ENCODE assay signal across 13 mouse cellular contexts in genomic region chr2:152409781-152410180, GRCm38 (mm10). TPM values are rescaled to one million over a fixed set of nuclear protein-coding genes. Genes with fewer than 3 reads are reported as not detected.
DNase-seq lines count a peak whose midpoint lies in the region; ATAC-seq and TF ChIP-seq lines count a peak whose summit lies in the region.
"Had no signal": no experiment of that assay in that cellular context is flagged by ENCODE, and none has a peak within 500 bp of the region (broad histone marks: within the 10 kb centered on the region; RNA-seq: fewer than 3 reads in every experiment).

No protein-coding gene starts in this region.

- DNase-seq in forebrain, embryonic 11.5 days (ENCODE audit: low spot score) = no peak
- DNase-seq in forebrain, postnatal 0 days = no peak
- no peak for DNase-seq in kidney, postnatal 0 days (ENCODE audit: low spot score)
- no peak for DNase-seq in kidney, postnatal 14 days
- no peak for DNase-seq in embryonic facial prominence, embryonic 14.5 days (ENCODE audit: low spot score)
- no peak for DNase-seq in B cell, adult 2 months
- DNase-seq in embryo, embryonic 9.5 days (ENCODE audit: extremely low spot score) = no peak
- DNase-seq: gastrocnemius, postnatal 36 days had no signal

- H3K27ac ChIP-seq in forebrain, embryonic 11.5 days (ENCODE audit: low read depth, low read length) = peak overlapping the region; percentile 98
- H3K27ac ChIP-seq in forebrain, postnatal 0 days (ENCODE audit: low read depth, low read length) = no peak overlapping the region
- H3K27ac ChIP-seq in kidney, postnatal 0 days = peak overlapping the region; percentile 99
- H3K27ac ChIP-seq in embryonic facial prominence, embryonic 14.5 days (replicated peaks; ENCODE audit: low read depth, low read length) = peak overlapping the region; percentile 95
- peak overlapping the region; percentile 91; the same call in 1 of the 2 replicates for H3K27ac ChIP-seq in midbrain, embryonic 15.5 days

- H3K27me3 ChIP-seq in forebrain, embryonic 11.5 days (ENCODE audit: control insufficient read depth, insufficient read depth, low read length) = no peaks in the 10 kb centered on the region
- H3K27me3 ChIP-seq in forebrain, postnatal 0 days (ENCODE audit: insufficient read depth, low read length) = no peaks in the 10 kb centered on the region
- H3K27me3 ChIP-seq in kidney, postnatal 0 days (ENCODE audit: insufficient read depth, low read length) = no peaks in the 10 kb centered on the region
- no peaks in the 10 kb centered on the region for H3K27me3 ChIP-seq in embryonic facial prominence, embryonic 14.5 days (replicated peaks; ENCODE audit: control insufficient read depth, insufficient read depth, low read length)
- no peaks in the 10 kb centered on the region for H3K27me3 ChIP-seq in midbrain, embryonic 15.5 days (replicated peaks)

- no peak for ATAC-seq in forebrain, embryonic 11.5 days (replicated peaks; ENCODE audit: low FRiP score)
- ATAC-seq in forebrain, postnatal 0 days = no peak
- ATAC-seq in kidney, postnatal 0 days (replicated peaks; ENCODE audit: low FRiP score, low read depth) = no peak
- ATAC-seq in embryonic facial prominence, embryonic 14.5 days (ENCODE audit: low read depth) = no peak
- ATAC-seq in midbrain, embryonic 15.5 days (replicated peaks) = no peak

- no peak overlapping the region for H3K9ac ChIP-seq in forebrain, embryonic 11.5 days (ENCODE audit: low read length)
- H3K9ac ChIP-seq in forebrain, postnatal 0 days = no peak overlapping the region
- H3K9ac ChIP-seq in kidney, postnatal 0 days (ENCODE audit: low read depth, low read length) = no peak overlapping the region
- H3K9ac ChIP-seq in embryonic facial prominence, embryonic 14.5 days (ENCODE audit: low read depth, low read length) = no peak overlapping the region
- H3K9ac ChIP-seq in midbrain, embryonic 15.5 days = no peak overlapping the region

- no peaks in the 10 kb centered on the region for H3K36me3 ChIP-seq in forebrain, embryonic 11.5 days (ENCODE audit: control insufficient read depth, insufficient read depth, low read length)
- H3K36me3 ChIP-seq in forebrain, postnatal 0 days (ENCODE audit: insufficient read depth) = no peaks in the 10 kb centered on the region
- H3K36me3 ChIP-seq in kidney, postnatal 0 days (ENCODE audit: insufficient read depth, low read length) = no peaks in the 10 kb centered on the region
- H3K36me3 ChIP-seq in embryonic facial prominence, embryonic 14.5 days (ENCODE audit: control insufficient read depth, insufficient read depth, low read length) = no peaks in the 10 kb centered on the region
- H3K36me3 ChIP-seq in midbrain, embryonic 15.5 days (replicated peaks) = no peaks in the 10 kb centered on the region

- no peaks in the 10 kb centered on the region for H3K9me3 ChIP-seq in forebrain, embryonic 11.5 days (ENCODE audit: control insufficient read depth, low read length)
- H3K9me3 ChIP-seq in forebrain, postnatal 0 days (ENCODE audit: low read length) = no peaks in the 10 kb centered on the region
- H3K9me3 ChIP-seq in kidney, postnatal 0 days (replicated peaks; ENCODE audit: low read length) = no peaks in the 10 kb centered on the region
- no peaks in the 10 kb centered on the region for H3K9me3 ChIP-seq in embryonic facial prominence, embryonic 14.5 days (ENCODE audit: control insufficient read depth, low read length)
- H3K9me3 ChIP-seq in midbrain, embryonic 15.5 days = no peaks in the 10 kb centered on the region

- no peak for TF ChIP-seq CTCF in forebrain, postnatal 0 days (IDR thresholded peaks at IDR 0.05; ENCODE audit: low read depth)
- no peak for TF ChIP-seq CTCF in kidney, postnatal 0 days (IDR thresholded peaks at IDR 0.05; ENCODE audit: low read depth)

- 73% methylated on average over 6 of the region's 6 CpGs for WGBS in forebrain, embryonic 11.5 days
- 84% methylated on average over 6 of the region's 6 CpGs for WGBS in forebrain, postnatal 0 days
- WGBS in kidney, postnatal 0 days = 57% methylated on average over 6 of the region's 6 CpGs
- WGBS in embryonic facial prominence, embryonic 14.5 days = 77% methylated on average over 6 of the region's 6 CpGs
- WGBS in midbrain, embryonic 15.5 days = 77% methylated on average over 6 of the region's 6 CpGs

- H3K4me3 ChIP-seq in forebrain, embryonic 11.5 days (ENCODE audit: low read depth, low read length) = no peak overlapping the region
- H3K4me3 ChIP-seq in forebrain, postnatal 0 days (ENCODE audit: low read depth, low read length) = no peak overlapping the region
- H3K4me3 ChIP-seq in kidney, postnatal 0 days (replicated peaks; ENCODE audit: low read depth, low read length) = no peak overlapping the region
- H3K4me3 ChIP-seq in embryonic facial prominence, embryonic 14.5 days (ENCODE audit: low read depth, low read length) = no peak overlapping the region
- no peak overlapping the region for H3K4me3 ChIP-seq in midbrain, embryonic 15.5 days

- H3K4me1 ChIP-seq in forebrain, embryonic 11.5 days (replicated peaks; ENCODE audit: control insufficient read depth, insufficient read depth, low read length) = peaks cover 29% of the 10 kb centered on the region
- H3K4me1 ChIP-seq in forebrain, postnatal 0 days (ENCODE audit: insufficient read depth) = peaks cover 18% of the 10 kb centered on the region
- H3K4me1 ChIP-seq in kidney, postnatal 0 days (replicated peaks; ENCODE audit: insufficient read depth, low read length) = peaks cover 28% of the 10 kb centered on the region
- H3K4me1 ChIP-seq in embryonic facial prominence, embryonic 14.5 days (ENCODE audit: control insufficient read depth, insufficient read depth, low read length) = peaks cover 31% of the 10 kb centered on the region; the same call in 1 of the 2 replicates
- peaks cover 55% of the 10 kb centered on the region for H3K4me1 ChIP-seq in midbrain, embryonic 15.5 days

- no peak overlapping the region for H3K4me2 ChIP-seq in forebrain, embryonic 11.5 days (ENCODE audit: low read depth, low read length, severe bottlenecking)
- H3K4me2 ChIP-seq in forebrain, postnatal 0 days (ENCODE audit: low read depth) = no peak overlapping the region
- H3K4me2 ChIP-seq in kidney, postnatal 0 days (ENCODE audit: low read length) = no peak overlapping the region
- H3K4me2 ChIP-seq in embryonic facial prominence, embryonic 14.5 days (ENCODE audit: low read depth, low read length) = no peak overlapping the region
- H3K4me2 ChIP-seq in midbrain, embryonic 15.5 days = no peak overlapping the region

RNA-seq across cellular contexts. Expression of gene Zcchc3, which starts 5.0 kb away (rescaled TPM):
- polyA plus RNA-seq in forebrain, embryonic 11.5 days (2014; fragmentation: Nextera tagmentation; extraction: Ambion mirVana) = 59.4 and 63.9 TPM in 2 replicates
- total RNA-seq in forebrain, postnatal 0 days (2014; rRNA removed) = 10.5 and 16.4 TPM in 2 replicates
- polyA plus RNA-seq in forebrain, postnatal 0 days (2015; fragmentation: Nextera tagmentation; extraction: Ambion mirVana) = 13.5 and 15.4 TPM in 2 replicates
- polyA plus RNA-seq in kidney, postnatal 0 days (2015; fragmentation: Nextera tagmentation; extraction: Ambion mirVana) = 28.3 and 31.0 TPM in 2 replicates
- polyA plus RNA-seq in embryonic facial prominence, embryonic 14.5 days (2014; fragmentation: Nextera tagmentation; extraction: Ambion mirVana) = 29.5 and 36.4 TPM in 2 replicates
- polyA plus RNA-seq in midbrain, embryonic 15.5 days (2015; fragmentation: Nextera tagmentation; extraction: Ambion mirVana) = 18.0 and 20.2 TPM in 2 replicates
- polyA plus RNA-seq: C2C12 had no signal

RNA-seq across cellular contexts. Expression of gene 6820408C15Rik, which starts 5.6 kb away (rescaled TPM):
- polyA plus RNA-seq in forebrain, embryonic 11.5 days (2014; fragmentation: Nextera tagmentation; extraction: Ambion mirVana) = 0.41 and 0.79 TPM in 2 replicates
- total RNA-seq in forebrain, postnatal 0 days (2014; rRNA removed) = 2.3 and 5.0 TPM in 2 replicates
- polyA plus RNA-seq in forebrain, postnatal 0 days (2015; fragmentation: Nextera tagmentation; extraction: Ambion mirVana) = 5.6 and 6.4 TPM in 2 replicates
- polyA plus RNA-seq in kidney, postnatal 0 days (2015; fragmentation: Nextera tagmentation; extraction: Ambion mirVana) = 0.76 and 0.92 TPM in 2 replicates
- 0.87 and 5.1 TPM in 2 replicates for polyA plus RNA-seq in embryonic facial prominence, embryonic 14.5 days (2014; fragmentation: Nextera tagmentation; extraction: Ambion mirVana)
- polyA plus RNA-seq in midbrain, embryonic 15.5 days (2015; fragmentation: Nextera tagmentation; extraction: Ambion mirVana) = 1.9 and 2.5 TPM in 2 replicates
- total RNA-seq: gastrocnemius, postnatal 36 days; neutrophil, adult 5-6 weeks had no signal

RNA-seq across cellular contexts. Expression of gene Sox12, which starts 11.9 kb away (rescaled TPM):
- 20.4 and 22.9 TPM in 2 replicates for polyA plus RNA-seq in forebrain, embryonic 11.5 days (2014; fragmentation: Nextera tagmentation; extraction: Ambion mirVana)
- total RNA-seq in forebrain, postnatal 0 days (2014; rRNA removed) = 47.1 and 47.8 TPM in 2 replicates
- 10.0 and 11.9 TPM in 2 replicates for polyA plus RNA-seq in forebrain, postnatal 0 days (2015; fragmentation: Nextera tagmentation; extraction: Ambion mirVana)
- polyA plus RNA-seq in kidney, postnatal 0 days (2015; fragmentation: Nextera tagmentation; extraction: Ambion mirVana) = 8.2 and 9.2 TPM in 2 replicates
- 10.4 and 11.4 TPM in 2 replicates for polyA plus RNA-seq in embryonic facial prominence, embryonic 14.5 days (2014; fragmentation: Nextera tagmentation; extraction: Ambion mirVana)
- 15.4 and 17.0 TPM in 2 replicates for polyA plus RNA-seq in midbrain, embryonic 15.5 days (2015; fragmentation: Nextera tagmentation; extraction: Ambion mirVana)

RNA-seq across cellular contexts. Expression of gene Nrsn2, which starts 33.3 kb away (rescaled TPM):
- polyA plus RNA-seq in forebrain, embryonic 11.5 days (2014; fragmentation: Nextera tagmentation; extraction: Ambion mirVana) = 6.3 and 7.6 TPM in 2 replicates
- total RNA-seq in forebrain, postnatal 0 days (2014; rRNA removed) = 30.9 and 43.7 TPM in 2 replicates
- polyA plus RNA-seq in forebrain, postnatal 0 days (2015; fragmentation: Nextera tagmentation; extraction: Ambion mirVana) = 32.0 and 52.1 TPM in 2 replicates
- polyA plus RNA-seq in kidney, postnatal 0 days (2015; fragmentation: Nextera tagmentation; extraction: Ambion mirVana) = 0.60 and 0.68 TPM in 2 replicates
- polyA plus RNA-seq in embryonic facial prominence, embryonic 14.5 days (2014; fragmentation: Nextera tagmentation; extraction: Ambion mirVana) = 2.5 and 2.7 TPM in 2 replicates
- polyA plus RNA-seq in midbrain, embryonic 15.5 days (2015; fragmentation: Nextera tagmentation; extraction: Ambion mirVana) = 49.4 and 51.0 TPM in 2 replicates
- total RNA-seq: gastrocnemius, postnatal 36 days; neutrophil, adult 5-6 weeks had no signal
- polyA plus RNA-seq: C2C12; liver, embryonic 16.5 days had no signal

RNA-seq across cellular contexts. Expression of gene Defb23, which starts 54.6 kb away (rescaled TPM):
- not detected in 2 replicates for polyA plus RNA-seq in forebrain, embryonic 11.5 days (2014; fragmentation: Nextera tagmentation; extraction: Ambion mirVana)
- total RNA-seq in forebrain, postnatal 0 days (2014; rRNA removed) = not detected in 2 replicates
- not detected in 2 replicates for polyA plus RNA-seq in forebrain, postnatal 0 days (2015; fragmentation: Nextera tagmentation; extraction: Ambion mirVana)
- polyA plus RNA-seq in kidney, postnatal 0 days (2015; fragmentation: Nextera tagmentation; extraction: Ambion mirVana) = not detected in 2 replicates
- polyA plus RNA-seq in embryonic facial prominence, embryonic 14.5 days (2014; fragmentation: Nextera tagmentation; extraction: Ambion mirVana) = not detected in 2 replicates
- not detected in 2 replicates for polyA plus RNA-seq in midbrain, embryonic 15.5 days (2015; fragmentation: Nextera tagmentation; extraction: Ambion mirVana)
- total RNA-seq: gastrocnemius, postnatal 36 days; neutrophil, adult 5-6 weeks had no signal
- polyA plus RNA-seq: brain, embryonic 14.5 days; C2C12; liver, embryonic 16.5 days had no signal
